Mouse (Mus musculus) forelimb bud, embryonic 11.5 days (tissue): ENCODE measurements around the gene Uvrag.

Source experiments
- DNase-seq: peaks from one replicate; pipeline ENCODE4 v3.0.0-alpha.2; 2012; ENCODE audit warnings: low read depth, low spot score

Uvrag gene

DNA sequence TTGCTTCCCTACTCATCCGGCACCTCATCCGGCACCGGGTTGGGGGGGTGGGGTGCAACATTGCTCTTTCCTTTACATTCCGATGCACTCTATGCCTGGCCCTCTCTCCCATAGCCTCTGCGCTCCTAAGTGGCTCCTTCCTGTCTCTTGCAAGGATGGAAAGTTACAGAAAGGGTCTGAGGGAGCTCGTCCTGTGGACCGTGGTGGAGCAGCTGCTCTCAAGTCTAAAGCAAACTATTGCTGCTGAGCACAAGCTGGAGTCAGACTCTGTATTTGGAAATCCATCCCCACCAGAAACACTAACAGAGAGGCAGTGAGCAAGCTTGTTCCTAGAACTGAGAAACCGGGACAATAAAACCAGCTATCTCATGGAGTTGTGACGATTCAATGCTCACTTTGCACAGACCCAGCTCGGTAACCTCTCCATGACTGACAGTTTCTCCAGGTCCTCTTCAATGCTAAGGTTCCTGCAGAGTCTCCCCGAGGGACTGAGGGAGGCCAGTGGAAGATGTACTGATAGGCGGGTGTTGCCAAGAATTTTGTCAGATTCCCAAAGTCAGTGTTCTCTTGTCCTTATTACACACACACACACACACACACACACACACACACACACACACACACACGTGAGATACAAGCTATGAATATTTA, 975 bp downstream of the Uvrag start:
- DNase-seq = no peak

DNA sequence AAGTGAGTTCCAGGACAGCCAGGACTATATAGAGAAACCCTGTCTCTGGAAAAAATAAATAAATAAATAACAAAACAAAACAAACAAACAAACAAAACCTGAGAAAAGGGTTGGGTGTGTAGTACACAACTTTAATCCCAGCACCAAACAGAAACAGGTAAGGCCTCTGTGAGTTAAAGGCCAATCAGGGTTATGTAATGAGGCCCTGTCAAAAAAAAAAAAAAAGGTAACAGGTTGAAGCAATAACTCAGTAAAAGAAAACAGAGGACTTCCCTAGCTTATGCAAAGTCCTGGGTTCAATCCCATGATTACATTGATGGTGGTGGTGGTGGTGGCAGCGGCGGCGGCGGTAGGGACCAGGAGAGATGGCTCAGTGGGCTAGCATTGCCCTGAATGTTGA, 3.4 kb downstream of the Uvrag start:
- no peak for DNase-seq

DNA sequence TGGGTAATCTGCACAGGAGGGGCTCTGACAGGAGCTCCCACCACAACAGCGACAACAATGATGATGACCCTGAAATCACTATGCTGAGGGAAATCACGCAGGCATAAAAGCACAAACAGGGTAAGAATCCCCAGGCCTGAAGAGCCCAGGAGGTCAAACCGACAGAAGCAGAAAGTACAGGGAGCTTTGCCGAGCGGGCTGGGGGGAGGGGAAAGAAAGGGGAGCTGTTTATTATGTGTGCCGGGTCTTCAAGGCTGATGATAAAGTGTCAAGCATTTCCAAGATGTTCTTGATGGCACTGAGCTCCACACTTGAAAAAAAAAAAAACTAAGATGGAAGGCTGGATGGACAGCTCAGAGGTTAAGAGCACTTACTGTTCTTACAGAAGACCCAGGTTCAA, 4.2 kb downstream of the Uvrag start:
- DNase-seq = no peak

DNA sequence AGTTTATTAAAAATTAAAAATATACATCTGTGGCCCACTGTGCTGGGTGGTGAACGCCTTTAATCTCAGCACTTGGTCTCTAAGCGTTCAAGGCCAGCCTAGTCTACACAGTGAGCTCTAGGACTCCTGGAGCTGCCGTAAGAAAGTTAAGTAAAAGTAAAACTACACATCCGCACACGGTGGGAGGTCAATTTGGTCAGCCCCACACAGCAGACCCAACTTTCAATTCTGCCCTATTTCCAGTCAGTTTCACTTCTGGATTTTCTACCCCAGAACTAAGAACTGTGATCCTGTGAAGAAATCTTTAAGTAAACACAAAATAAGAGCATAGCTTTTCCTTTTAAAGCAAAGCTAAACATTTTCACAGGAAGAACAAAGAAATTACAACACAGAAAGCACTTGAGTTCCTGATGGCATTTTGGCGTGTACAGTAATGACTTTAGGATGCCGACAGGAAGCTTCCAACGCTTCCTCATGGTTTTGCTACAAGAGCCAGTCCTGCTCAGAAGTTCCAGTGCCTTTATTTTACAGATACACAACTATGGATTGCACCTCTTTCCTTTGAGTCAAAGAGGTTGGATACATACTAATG, 7.0 kb downstream of the Uvrag start:
- DNase-seq = no peak

DNA sequence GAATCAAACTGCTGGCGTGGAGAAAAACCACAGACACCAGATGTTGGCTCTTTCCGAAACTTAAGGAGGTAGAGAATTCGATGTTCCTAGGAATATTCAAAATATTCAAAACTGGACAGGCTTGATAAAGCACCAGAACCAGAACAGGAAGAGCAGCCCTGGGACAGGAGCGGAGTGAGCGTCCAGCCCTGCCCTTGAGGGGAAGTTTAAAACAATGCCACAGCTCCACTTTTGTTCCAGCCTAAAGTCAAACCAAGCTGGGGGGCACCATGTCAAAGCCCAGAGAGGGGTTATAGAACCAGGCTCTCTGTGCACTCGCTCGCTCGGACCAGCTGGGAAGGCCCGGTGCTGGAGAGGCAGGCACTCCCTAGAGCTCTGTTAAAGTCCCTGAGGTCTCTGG, 8.3 kb downstream of the Uvrag start:
- DNase-seq = no peak

DNA sequence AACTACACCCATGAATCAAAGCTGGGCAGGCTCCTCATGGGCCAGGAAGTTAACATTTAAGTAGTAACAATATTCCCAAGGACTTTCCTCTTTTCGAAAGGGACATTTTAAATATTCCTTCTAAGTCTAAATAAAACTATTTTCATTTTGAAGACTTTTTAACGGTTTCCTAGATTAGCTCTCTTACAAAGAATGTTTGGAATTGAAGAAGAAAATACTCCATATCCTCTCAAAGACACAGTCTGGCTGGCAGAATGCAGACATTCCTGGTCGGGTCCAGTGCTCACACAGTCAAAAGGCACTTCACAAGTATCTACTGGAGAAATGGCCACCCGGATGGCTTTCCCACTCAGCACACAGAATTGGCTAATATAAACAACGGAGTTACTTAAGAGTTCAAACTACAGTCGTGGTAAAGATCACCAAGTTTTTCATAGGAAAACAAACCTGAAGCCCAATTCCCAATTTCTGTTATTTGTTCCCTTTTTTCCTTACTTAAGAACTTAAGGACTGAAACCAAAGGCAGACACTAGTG, 9.1 kb downstream of the Uvrag start:
- DNase-seq = no peak

DNA sequence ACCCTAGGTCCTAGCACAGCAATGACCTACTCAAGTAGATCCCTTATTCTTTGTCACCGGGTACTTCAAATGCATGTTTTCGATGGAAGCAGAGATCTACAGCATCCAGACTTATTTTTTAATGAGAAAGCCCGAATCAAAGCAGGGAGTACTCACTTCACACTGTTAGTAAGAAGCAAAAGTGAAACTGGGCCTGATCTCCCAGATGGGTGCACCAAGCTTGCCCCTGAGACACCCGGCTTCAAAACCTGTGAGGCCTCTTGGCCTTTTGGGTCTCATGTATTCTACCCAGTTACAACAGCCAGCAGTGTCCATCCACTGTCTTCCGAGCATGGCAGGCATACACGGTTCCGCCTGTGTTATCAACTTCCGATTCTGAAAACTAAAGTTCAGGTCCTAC, 12.0 kb downstream of the Uvrag start:
- DNase-seq = no peak

DNA sequence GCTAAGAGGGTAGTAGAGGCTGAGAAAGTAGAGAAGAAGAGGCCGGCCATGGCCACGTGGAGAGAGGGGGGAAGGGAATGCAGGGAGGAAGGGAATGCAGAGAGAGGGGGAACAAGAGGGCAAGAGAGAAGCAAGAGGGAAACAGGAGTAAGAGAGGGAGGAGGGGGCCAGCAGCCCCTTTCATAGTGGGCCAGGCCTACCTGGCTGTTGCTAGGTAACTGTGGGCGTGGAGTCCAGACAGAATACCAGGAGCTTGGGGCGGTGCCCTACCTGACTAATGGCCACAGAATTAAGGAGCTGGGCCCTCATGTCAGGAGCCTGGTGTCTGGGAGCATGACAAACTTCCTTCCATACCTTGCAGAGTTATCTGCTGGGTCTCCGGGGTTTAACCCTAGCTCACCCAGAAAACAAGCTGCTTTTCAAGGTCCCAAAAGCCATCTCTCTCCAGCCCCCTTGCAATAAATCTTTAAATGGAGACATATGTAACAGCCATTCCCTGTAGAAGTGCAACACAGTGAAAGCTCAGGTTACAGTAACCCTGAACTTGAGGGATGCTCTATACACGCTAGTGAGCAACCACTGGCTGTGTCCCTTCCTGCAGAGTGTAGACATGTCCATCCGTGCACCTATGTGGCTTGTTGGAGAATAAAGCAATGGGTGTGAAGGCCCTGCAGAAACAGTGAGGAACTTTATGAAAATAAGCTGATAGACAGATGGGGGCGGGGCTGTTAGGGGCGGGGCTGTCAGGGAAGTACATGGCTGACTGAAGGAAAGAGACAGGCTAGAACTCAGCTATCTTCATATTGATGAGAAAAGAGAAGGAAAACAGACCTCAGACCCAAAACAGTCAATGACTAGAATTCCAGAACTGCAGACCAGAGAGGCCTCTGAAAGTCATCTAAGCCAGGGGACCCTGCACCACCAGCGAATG, 12.7 kb downstream of the Uvrag start:
- DNase-seq = peak; percentile 71

DNA sequence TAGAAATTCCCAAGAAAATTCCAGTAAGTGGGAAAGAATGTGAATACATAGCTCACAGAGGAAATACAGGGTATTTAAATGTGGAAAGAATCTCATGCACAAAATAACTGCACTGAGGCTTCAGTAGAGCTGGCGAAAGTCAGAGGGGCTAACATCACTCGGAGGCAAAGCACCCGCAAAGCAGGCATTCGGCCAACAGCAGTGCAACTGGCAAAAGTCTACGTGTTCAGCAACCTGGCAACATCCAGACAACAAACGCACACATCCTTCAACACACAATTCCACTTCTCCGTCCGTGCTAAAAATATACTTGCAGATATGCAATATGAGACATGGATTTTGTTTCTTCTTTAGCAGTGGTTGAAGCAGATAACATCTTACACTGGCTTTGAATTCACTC, 14.9 kb downstream of the Uvrag start:
- no peak for DNase-seq

DNA sequence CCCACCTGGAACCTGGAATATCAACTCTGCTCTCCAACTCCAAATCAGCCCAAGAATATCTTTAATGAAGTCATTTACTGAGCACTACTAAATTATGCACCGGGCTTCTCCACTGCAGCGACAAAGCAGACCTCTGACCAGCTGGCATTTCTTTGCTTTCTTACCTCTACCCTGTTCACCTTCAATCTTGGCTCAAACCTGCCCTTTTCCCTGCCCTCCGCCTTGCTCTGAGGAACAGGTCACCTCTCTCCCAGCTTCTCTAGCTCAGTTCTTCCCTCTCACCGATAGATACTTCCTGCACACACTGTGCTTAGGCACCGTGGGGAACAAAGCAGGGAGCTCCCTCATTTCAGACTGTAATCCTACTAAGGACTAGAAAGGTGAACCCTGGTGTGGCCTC, 18.3 kb downstream of the Uvrag start:
- DNase-seq = no peak

DNA sequence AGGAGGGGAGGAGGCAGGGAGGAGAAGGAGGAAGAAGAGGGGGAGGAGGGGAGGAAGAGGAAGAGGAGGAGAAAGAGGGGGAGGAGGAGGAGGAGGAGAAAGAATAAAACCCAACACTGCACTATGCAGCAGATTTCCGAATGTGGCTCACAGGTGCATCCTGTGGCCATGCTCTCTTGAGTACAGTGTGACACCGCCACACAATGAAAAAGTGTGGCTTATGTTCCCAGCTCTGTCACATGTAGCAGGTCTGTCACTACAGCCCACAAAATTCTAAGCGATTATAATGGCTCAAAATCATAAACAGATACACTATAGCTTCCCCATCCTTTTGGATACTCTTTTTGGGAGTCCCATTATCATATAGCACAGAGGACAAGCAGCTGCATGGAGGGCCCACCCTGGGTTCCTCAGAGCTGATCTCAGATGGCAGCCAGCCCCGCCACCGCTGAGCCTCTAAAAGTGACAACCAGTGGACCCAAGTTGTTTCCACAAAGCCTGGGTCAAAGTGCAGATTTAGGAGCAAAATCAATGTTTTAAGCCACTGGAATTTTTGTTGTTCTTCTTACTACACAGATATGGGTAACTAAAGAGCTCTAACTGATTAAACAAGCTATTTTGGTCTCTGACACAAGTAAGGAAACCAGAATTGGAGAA, 19.9 kb downstream of the Uvrag start:
- DNase-seq = no peak

DNA sequence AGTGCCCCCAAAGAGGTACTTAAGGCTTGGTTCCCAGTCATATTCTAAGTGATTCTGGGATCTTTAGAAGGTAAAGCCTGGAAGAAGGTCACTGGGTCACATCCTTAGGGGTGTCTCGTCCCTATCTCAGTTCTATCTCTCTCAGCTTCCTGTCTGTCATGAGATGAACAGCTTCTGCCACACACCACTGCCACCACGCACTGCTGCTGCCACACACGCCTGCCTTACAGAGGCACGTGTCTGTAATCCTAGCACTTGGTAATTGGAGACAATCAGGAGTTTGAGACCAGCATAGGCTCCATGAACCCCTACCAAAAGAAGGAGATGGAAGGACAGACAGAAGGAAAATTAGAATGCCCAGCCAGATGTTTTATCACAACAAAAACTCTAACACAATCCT, 20.9 kb downstream of the Uvrag start:
- no peak for DNase-seq

DNA sequence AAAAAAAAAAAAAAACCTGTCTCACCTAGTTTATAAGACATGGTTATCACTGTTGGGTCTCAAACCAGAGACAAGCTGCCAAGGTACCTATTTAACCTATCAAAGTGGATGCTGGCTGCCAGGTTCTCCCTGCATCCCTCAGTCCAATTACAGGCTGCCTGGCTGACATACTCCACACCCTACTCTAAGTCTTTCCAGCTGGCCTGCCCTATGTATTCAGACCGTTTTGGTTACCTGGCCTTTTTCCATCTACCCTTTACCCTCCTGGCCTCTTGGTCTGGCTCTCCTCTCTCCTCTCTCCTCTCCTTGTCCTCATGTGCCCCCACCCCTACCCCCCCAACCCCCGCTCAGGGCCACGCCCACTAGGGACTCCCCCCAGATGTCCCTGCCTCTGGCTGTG, 24.2 kb downstream of the Uvrag start:
- DNase-seq = no peak

DNA sequence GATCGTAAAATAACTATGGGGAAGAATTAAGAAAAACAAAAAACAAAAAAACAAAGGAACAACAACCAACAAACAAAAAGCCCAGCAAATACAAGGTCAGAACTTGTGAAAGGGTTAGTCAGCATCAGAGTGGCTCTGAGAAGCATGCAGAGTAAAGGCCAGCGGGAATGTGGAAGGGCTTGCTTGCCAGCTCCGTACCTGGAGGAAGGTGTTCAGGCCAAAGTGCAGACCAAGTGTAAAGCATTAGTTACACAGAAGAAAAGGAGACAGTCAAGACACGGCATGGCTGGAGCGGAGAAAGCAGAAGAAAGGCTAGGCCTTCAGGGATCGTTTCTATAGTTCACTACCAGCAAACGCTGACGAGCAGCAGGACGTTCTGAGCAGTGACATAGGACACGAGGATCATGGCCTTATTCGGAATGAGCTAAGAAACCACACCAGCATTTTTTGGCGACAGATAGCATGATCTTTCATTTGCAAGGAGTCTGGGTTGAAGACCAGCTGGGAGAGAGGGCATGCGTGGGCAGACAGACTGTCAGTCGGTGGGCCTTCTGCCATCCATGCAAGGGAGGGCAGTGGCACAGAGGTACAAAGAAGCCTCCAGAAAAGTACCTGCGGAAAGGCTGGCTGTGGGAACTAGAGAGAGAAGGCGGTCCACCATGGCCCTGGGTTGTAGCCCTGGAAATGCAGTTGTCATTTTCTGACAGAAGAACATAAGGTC, 26.8 kb downstream of the Uvrag start:
- no peak for DNase-seq

DNA sequence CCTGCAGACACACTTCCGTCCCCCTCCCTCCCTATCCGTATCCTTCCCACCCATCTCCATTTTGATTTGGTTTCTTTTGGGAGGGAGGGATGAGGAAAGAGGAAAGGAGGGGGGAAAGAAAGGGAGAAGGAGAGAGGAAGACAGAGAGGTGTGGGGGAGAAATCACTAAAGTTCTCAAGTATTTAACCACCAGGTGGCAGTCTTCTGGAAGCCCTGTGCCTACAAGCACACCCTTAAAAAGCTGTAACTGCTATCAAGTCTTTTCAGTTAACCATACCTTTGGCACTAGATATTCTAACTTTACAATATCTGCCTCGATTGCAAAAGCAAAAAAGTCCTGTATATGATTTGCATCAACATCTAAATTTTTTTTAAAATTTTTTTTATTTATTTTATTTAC, 33.4 kb downstream of the Uvrag start:
- DNase-seq = peak; percentile 37

DNA sequence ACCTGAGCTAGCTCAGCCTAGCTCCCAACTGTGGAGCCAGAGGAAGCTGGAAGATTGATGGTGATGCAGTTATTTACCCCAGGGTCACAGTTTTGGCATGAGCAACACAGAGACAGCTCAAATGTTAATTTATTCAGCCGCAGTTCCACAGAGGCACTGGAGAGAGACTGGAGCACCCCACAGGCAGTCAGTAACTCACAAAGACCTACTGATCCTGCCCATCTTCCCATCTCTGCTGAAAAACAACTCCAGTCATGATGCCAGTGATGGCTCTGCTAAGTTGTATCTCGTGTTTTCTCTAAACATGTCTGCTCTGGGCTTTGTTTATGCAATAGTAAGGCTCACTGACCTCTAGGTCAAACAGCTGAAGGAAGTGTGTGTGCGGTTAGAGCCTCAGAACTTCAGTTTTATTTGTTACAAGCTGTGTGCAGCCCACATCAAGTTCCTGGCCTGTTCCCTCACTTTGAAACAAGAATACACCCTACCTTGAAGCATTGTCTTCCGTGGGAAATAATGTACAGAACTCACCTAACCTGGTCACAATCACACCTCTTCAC, 34.1 kb downstream of the Uvrag start:
- no peak for DNase-seq

DNA sequence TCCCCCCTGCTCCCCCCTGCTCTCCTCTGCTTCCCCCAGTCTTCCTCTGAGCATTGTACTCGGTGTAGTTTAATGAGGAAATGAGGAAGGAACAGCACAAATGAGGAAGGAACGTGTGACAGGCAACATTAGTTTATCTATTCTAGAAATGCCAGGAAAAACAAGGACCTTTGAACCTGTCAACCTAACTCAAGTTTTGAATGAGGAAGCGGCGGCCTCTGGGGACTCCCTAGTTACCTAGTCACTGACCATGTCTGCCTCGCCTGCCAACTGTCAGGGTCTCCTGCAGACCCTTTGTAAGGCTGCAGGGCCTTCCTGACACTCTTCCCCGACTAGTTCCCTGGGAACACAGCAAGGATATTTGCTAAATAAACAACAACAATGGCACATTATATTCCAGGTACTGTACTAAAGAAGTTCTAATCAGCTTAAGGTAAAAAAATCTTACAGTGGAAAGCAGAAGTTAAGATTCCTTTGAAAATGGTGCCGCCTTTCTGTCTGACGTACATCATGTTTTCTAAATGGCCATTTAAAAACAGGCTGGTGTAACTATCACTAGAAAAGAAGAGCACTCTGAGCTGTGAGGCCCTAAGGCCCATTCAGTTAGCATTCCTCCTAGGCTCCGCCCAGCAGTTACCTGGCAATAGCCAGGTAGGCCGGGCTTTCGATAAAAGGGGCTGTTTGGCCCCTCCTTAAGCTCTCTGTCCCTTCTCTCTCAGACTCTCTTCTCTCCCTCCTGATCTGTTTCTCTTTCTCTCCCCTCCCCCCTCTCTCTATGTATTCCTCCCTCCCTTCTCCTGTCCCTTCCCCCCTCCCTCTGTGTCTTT, 39.0 kb downstream of the Uvrag start:
- no peak for DNase-seq

DNA sequence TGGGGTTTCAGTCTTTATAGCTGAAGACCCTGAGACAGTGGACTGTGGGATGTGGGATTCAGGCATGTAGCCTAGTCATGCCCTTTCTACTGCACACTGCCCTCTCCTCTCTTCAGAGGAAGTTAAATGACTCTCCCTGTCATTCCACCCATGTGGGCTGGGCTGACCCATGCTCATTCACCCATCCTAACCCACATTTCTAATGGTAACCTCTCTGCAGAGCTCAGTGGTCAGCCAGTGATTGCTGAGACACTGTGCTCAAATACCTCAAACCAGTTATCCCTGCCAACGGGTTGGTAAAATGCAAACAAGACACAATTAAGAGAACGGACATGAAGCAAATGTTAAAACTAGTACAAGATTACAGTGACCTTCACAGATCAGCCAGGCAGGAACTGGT, 39.9 kb downstream of the Uvrag start:
- no peak for DNase-seq

DNA sequence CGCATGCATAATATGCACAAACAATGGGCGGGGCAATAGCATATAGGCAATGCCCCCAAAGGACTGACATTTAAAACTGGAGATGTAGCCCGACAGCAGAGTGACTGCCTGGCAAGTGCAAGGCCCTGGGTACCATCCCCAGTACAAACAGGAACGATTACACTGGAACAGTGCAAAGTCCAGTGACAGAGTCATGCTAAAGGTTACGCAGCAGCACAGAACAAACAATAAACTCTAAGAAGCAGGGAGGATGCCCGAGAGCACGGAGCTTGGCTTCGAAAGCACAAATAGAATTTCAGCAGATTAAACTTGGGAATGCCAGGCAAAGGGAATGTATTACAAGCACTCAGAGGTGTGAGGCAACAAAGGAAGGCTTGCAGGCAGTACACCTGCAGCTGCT, 40.4 kb downstream of the Uvrag start:
- DNase-seq = no peak

DNA sequence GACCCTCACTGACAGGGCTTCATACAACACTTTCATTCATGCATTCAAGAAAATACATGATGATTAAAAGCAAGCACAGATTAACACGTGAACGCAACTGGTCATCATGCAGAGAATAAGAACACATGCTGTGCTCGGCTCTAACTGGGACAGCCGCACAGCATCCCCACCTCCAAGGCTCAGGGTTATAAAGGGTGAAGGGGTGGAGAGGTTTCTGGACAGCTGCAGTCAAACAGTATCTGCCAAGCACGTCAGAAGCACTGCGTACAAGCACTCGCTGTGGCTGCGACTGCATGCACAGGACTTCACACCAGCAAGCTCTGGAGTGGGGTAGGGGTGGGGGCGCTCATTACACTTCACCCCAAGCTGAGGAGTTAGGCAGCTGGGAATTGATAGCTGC, 40.9 kb downstream of the Uvrag start:
- no peak for DNase-seq
